Mouse (Mus musculus): ENCODE results near the gene Cd7. TPM values are rescaled to one million over a fixed set of nuclear protein-coding genes. Genes with fewer than 3 reads are reported as not detected.
"Not testable (repeated sequence)": the region's sequence is repeated elsewhere in the genome, so short reads cannot be mapped to it uniquely, and the experiment has no call there.

The Cd7 gene
- 0.22 and 0.29 TPM in 2 replicates for polyA plus RNA-seq (2015; fragmentation: Nextera tagmentation; extraction: Ambion mirVana)

DNA sequence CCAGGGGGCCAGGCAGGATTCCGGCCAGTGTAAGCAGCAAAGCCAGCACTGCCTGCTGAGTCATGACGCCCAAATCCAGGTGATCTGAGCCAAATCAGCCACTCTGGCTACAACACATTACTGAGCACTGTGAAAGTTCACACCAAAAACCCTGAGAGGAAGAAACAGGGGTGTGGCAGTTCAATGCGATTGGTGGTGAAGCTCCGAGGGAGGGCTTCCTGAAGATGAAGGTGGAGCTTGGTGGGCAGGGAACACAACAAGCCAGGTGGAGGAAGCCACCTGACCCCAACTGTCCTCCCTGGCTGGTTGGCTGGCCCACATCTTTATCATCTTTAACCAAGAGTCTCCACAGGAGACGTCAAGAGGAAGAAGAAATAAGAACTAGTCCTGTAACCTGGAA lies at the start of gene Cd7:
Cd7 (minus strand) TSS at position 117 of the 400 bp plus-strand sequence.
- H3K36me3 ChIP-seq: no peaks in the 10 kb centered on the region
- H3K27ac ChIP-seq (replicated peaks): no peak within 1 kb of the TSS
- H3K9me3 ChIP-seq: no peaks in the 10 kb centered on the region
- H3K4me2 ChIP-seq: no peak within 1 kb of the TSS
- no peak within 1 kb of the TSS for H3K9ac ChIP-seq
- H3K4me3 ChIP-seq: no peak within 1 kb of the TSS
- ATAC-seq (ENCODE audit: extremely low read depth, insufficient number of reproducible peaks, low FRiP score, low TSS enrichment): no peak
- 57% methylated on average over 5 of the region's 5 CpGs for WGBS
- peaks cover 59% of the 10 kb centered on the region for H3K27me3 ChIP-seq (replicated peaks)
- no peaks in the 10 kb centered on the region for H3K4me1 ChIP-seq

- Histone ChIP-seq H3K4me2 (no peak overlapping the region), H3K4me3 (no peak overlapping the region), H3K27me3 (replicated peaks) (no peaks in the 10 kb centered on the region; the same call in 1 of the 2 replicates), H3K27ac (replicated peaks) (no peak overlapping the region), H3K9me3 (no peaks in the 10 kb centered on the region), H3K4me1 (peaks cover 16% of the 10 kb centered on the region), H3K36me3 (no peaks in the 10 kb centered on the region), H3K9ac (no peak overlapping the region)
- WGBS: 34% methylated on average over 6 of the region's 6 CpGs
- ATAC-seq (ENCODE audit: extremely low read depth, insufficient number of reproducible peaks, low FRiP score, low TSS enrichment): no peak
Observed at GRCm38 (mm10) chr11:121088997-121089396, 49.8 kb upstream of the Cd7 start.

DNA sequence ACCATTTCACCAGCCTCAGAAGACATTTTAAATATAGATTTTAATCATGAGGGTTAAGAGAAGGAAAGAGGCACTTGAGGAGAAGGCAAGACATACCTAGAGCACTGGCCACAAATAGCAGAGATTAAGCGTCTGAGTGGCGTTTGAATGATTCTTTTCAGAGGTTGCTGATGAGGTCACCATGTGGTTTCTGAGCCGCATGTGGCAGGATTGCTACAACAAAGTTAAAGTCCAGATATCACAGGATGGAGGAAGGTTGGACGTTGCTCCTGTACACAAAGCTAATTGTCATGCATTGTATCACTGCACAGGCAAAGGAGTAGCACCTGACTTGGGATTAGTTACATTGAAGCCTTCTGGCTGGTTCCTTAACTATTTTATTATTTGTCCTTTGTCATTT lies 47.1 kb upstream of the Cd7 start:
- peaks cover 16% of the 10 kb centered on the region for H3K4me1 ChIP-seq
- H3K9ac ChIP-seq: no peak overlapping the region
- H3K36me3 ChIP-seq: no peaks in the 10 kb centered on the region
- no peak overlapping the region for H3K4me3 ChIP-seq
- no peak for ATAC-seq (ENCODE audit: extremely low read depth, insufficient number of reproducible peaks, low FRiP score, low TSS enrichment)
- WGBS: 16% methylated on average over 4 of the region's 4 CpGs
- H3K27ac ChIP-seq (replicated peaks): no peak overlapping the region
- no peaks in the 10 kb centered on the region for H3K9me3 ChIP-seq
- H3K4me2 ChIP-seq: no peak overlapping the region
- H3K27me3 ChIP-seq (replicated peaks): no peaks in the 10 kb centered on the region; the same call in 1 of the 2 replicates

DNA sequence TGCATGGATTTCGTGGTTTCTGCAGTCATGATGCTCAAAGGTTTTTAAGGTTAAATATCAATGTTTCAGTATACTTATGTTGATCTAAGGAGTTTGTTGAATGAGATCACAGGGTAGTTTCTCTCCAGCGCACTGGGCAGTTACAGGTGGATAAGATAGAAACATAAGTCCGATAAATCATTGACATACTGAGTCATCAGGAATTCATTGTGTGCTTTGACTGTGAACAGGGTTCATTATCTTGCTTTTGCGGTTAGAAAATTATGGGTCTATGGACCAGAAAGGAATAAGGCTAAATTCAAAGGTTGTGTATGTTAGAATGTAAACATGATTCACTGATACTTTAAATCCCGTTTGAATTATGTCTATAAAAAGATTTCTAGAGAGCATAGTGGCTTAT lies 46.0 kb upstream of the Cd7 start:
- Histone ChIP-seq H3K27ac (replicated peaks) (no peak overlapping the region), H3K9me3 (no peaks in the 10 kb centered on the region), H3K36me3 (no peaks in the 10 kb centered on the region), H3K4me1 (peaks cover 12% of the 10 kb centered on the region), H3K4me3 (no peak overlapping the region), H3K9ac (no peak overlapping the region), H3K27me3 (replicated peaks) (no peaks in the 10 kb centered on the region; the same call in 1 of the 2 replicates), H3K4me2 (no peak overlapping the region)
- no peak for ATAC-seq (ENCODE audit: extremely low read depth, insufficient number of reproducible peaks, low FRiP score, low TSS enrichment)
- WGBS: 54% methylated on average over 5 of the region's 5 CpGs

DNA sequence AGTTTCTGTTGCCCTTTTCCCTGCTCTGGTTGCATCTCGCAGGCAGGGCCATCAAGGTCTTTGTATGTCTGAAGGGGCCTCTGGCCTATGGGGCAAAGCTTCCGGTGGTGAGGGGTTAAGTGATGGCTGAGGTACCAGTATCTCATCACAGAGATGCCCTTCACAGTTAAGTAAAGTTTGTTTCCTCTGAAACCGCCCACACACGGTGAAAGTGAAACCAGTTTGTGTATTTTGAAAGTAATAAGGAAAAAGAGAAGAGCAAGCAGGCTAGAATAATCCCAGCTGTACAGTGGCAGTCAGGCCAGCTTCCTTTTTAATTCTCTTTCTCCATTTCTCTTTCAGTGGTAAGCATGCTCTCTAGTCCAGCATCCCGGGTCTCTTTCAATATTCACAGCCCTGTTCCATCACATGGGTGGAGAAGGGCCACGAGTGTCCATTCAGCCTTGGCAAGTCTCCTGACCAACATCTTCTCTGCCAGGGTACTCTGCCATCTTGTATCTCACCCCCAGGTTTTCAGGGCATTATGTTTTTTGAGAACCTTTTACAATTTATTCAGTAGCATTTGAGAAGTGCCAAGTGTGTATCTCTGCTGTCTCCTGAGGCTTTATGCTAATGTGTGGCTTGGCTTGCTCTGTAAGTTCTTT lies 43.8 kb upstream of the Cd7 start:
- 61% methylated on average over 6 of the region's 6 CpGs for whole genome bisulfite sequencing
- no peak overlapping the region for H3K4me2 ChIP-seq
- no peak overlapping the region for H3K9ac ChIP-seq
- ATAC-seq (ENCODE audit: extremely low read depth, insufficient number of reproducible peaks, low FRiP score, low TSS enrichment): no peak
- H3K36me3 ChIP-seq: no peaks in the 10 kb centered on the region
- H3K27me3 ChIP-seq (replicated peaks): peaks cover 3% of the 10 kb centered on the region; the same call in 1 of the 2 replicates
- H3K9me3 ChIP-seq: no peaks in the 10 kb centered on the region
- H3K4me3 ChIP-seq: no peak overlapping the region
- no peak overlapping the region for H3K27ac ChIP-seq (replicated peaks)
- peaks cover 7% of the 10 kb centered on the region for H3K4me1 ChIP-seq

GRCm38 (mm10) chr11:121082250-121082649 lies 43.0 kb upstream of the Cd7 start:
- no peak overlapping the region for H3K4me3 ChIP-seq
- H3K27me3 ChIP-seq (replicated peaks): peaks cover 3% of the 10 kb centered on the region; the same call in 1 of the 2 replicates
- no peak for ATAC-seq (ENCODE audit: extremely low read depth, insufficient number of reproducible peaks, low FRiP score, low TSS enrichment)
- H3K4me2 ChIP-seq: no peak overlapping the region
- H3K27ac ChIP-seq (replicated peaks): no peak overlapping the region
- 85% methylated on average over 3 of the region's 3 CpGs for WGBS
- H3K4me1 ChIP-seq: peaks cover 7% of the 10 kb centered on the region
- no peak overlapping the region for H3K9ac ChIP-seq
- no peaks in the 10 kb centered on the region for H3K36me3 ChIP-seq
- H3K9me3 ChIP-seq: no peaks in the 10 kb centered on the region

DNA sequence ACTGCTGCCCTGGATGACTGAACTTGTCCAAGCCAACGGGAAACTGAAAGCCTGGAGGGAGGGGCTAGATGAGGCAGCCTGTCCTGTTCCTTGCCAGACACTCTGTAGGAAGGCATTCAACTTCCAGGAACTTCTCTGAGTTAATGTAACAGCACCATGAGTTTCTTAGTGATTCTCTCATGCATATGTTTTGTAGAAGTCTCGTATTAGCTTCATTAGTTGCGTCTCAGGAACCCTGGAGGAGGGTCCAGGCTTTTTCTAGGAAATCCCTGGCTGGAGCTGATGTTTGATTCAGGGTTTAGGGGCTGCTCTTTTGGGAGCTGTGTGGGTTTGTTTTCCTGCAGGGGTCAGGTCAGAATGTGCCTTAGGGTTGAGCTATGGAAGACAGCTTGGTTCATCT lies 41.9 kb upstream of the Cd7 start, which contains the start of gene Sectm1a:
Sectm1a (minus strand) TSS at position 101 of the 400 bp plus-strand sequence.
- WGBS: 61% methylated on average over 3 of the region's 3 CpGs
- no peak within 1 kb of the TSS for H3K4me3 ChIP-seq
- no peak within 1 kb of the TSS for H3K27ac ChIP-seq (replicated peaks)
- no peaks in the 10 kb centered on the region for H3K36me3 ChIP-seq
- no peak for ATAC-seq (ENCODE audit: extremely low read depth, insufficient number of reproducible peaks, low FRiP score, low TSS enrichment)
- H3K9ac ChIP-seq: no peak within 1 kb of the TSS
- no peak within 1 kb of the TSS for H3K4me2 ChIP-seq
- H3K4me1 ChIP-seq: peaks cover 3% of the 10 kb centered on the region
- peaks cover 3% of the 10 kb centered on the region; the same call in 1 of the 2 replicates for H3K27me3 ChIP-seq (replicated peaks)
- no peaks in the 10 kb centered on the region for H3K9me3 ChIP-seq

GRCm38 (mm10) chr11:121080330-121080729 lies 41.1 kb upstream of the Cd7 start:
- Histone ChIP-seq H3K9me3 (no peaks in the 10 kb centered on the region), H3K4me2 (no peak overlapping the region), H3K27ac (replicated peaks) (no peak overlapping the region), H3K4me1 (no peaks in the 10 kb centered on the region), H3K27me3 (replicated peaks) (peaks cover 3% of the 10 kb centered on the region; the same call in 1 of the 2 replicates), H3K4me3 (no peak overlapping the region), H3K36me3 (no peaks in the 10 kb centered on the region), H3K9ac (no peak overlapping the region)
- ATAC-seq (ENCODE audit: extremely low read depth, insufficient number of reproducible peaks, low FRiP score, low TSS enrichment): no peak
- 90% methylated on average over 8 of the region's 8 CpGs for WGBS

- Histone ChIP-seq H3K4me2 (no peak overlapping the region), H3K9ac (no peak overlapping the region), H3K4me1 (no peaks in the 10 kb centered on the region), H3K27me3 (replicated peaks) (0 out of 2 replicates have a peak, but pooled peaks cover 3% of the 10 kb centered on the region), H3K36me3 (no peaks in the 10 kb centered on the region), H3K4me3 (no peak overlapping the region), H3K27ac (replicated peaks) (no peak overlapping the region), H3K9me3 (no peaks in the 10 kb centered on the region)
- WGBS: 67% methylated on average over 5 of the region's 5 CpGs
- ATAC-seq (ENCODE audit: extremely low read depth, insufficient number of reproducible peaks, low FRiP score, low TSS enrichment): no peak
Observed at GRCm38 (mm10) chr11:121075655-121076054, 36.4 kb upstream of the Cd7 start.

DNA sequence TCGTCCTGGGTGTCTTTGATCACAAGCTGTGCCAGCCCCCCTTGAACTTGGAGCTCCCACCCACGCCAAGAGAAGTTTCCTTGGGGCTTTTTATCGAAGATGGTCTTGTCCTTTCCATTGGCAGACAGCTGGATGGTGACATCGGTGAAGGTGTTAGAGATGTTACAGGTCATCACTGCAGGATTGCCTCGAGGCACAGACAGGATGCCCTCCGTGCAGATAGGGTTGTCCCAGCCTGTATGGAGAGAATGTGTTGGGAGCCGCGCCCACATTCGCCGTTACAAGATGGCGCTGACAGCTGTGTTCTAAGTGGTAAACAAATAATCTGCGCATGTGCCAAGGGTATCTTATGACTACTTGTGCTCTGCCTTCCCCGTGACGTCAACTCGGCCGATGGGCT lies 30.4 kb upstream of the Cd7 start:
- not testable (repeated sequence) for H3K27me3 ChIP-seq (replicated peaks); H3K4me3 ChIP-seq; H3K9ac ChIP-seq; H3K4me1 ChIP-seq; ATAC-seq (ENCODE audit: extremely low read depth, insufficient number of reproducible peaks, low FRiP score, low TSS enrichment); H3K27ac ChIP-seq (replicated peaks); H3K9me3 ChIP-seq; H3K36me3 ChIP-seq; H3K4me2 ChIP-seq
- WGBS: 81% methylated on average over 12 of the region's 16 CpGs

DNA sequence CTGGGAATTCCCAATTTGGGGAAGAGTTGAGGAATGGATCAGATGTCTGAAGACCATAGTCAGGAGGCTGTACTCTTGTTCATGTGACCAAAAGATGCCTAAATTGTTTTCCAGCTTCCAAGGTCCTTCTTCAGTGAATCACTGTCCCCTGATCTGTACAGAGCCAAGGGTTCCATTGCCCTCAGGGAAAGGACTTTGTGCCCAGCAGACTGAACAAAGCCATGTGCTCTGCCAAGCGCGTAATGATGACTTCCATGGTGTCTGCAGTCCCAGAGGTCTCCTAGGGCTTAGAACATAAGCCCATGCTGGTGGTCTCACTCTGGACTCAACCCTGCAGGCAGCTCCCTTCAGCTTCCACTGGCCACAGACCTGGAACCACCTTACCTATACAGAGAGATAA lies 28.7 kb upstream of the Cd7 start:
- no peaks in the 10 kb centered on the region for H3K9me3 ChIP-seq
- no peak overlapping the region for H3K4me3 ChIP-seq
- no peak overlapping the region for H3K27ac ChIP-seq (replicated peaks)
- peaks cover 18% of the 10 kb centered on the region for H3K27me3 ChIP-seq (replicated peaks)
- no peak overlapping the region for H3K4me2 ChIP-seq
- WGBS: 84% methylated on average over 2 of the region's 2 CpGs
- no peaks in the 10 kb centered on the region for H3K36me3 ChIP-seq
- ATAC-seq (ENCODE audit: extremely low read depth, insufficient number of reproducible peaks, low FRiP score, low TSS enrichment): no peak
- H3K4me1 ChIP-seq: no peaks in the 10 kb centered on the region
- H3K9ac ChIP-seq: no peak overlapping the region

GRCm38 (mm10) chr11:121064197-121064596 lies 25.0 kb upstream of the Cd7 start:
- no peak overlapping the region for H3K27ac ChIP-seq (replicated peaks)
- no peaks in the 10 kb centered on the region for H3K36me3 ChIP-seq
- no peaks in the 10 kb centered on the region for H3K9me3 ChIP-seq
- no peak overlapping the region for H3K4me3 ChIP-seq
- ATAC-seq (ENCODE audit: extremely low read depth, insufficient number of reproducible peaks, low FRiP score, low TSS enrichment): no peak
- H3K9ac ChIP-seq: no peak overlapping the region
- H3K27me3 ChIP-seq (replicated peaks): peaks cover 23% of the 10 kb centered on the region
- no peak overlapping the region for H3K4me2 ChIP-seq
- WGBS: 73% methylated on average over 3 of the region's 3 CpGs
- H3K4me1 ChIP-seq: peaks cover 8% of the 10 kb centered on the region
